ENCODE assay signal across 18 mouse cellular contexts in the genomic region with DNA sequence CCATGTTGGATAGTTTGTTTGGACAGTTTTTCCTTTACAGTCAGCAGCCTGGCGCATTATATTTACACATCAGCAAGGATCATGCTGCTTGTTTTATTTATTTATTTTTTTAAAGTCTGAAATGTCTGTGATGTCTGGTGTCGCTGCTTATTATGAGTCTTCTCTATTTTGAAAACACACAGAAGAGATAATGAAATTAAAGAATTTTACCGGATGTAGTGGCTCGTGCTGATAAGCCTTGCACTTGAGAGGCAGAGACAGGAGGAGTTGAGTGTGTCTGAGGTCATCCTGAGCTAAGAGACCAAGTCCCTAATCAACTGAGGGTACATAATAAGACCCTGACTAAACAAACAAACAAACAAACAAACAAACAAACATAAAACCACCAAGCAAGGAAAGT.
"Had no signal": no experiment of that assay in that cellular context is flagged by ENCODE, and none has a peak within 500 bp of the region (broad histone marks: within the 10 kb centered on the region; RNA-seq: fewer than 3 reads in every experiment).

No protein-coding gene starts in this region.

- H3K4me1 ChIP-seq: liver, embryonic 13.5 days; liver, embryonic 15.5 days; stomach, embryonic 15.5 days had no signal

- H3K36me3 ChIP-seq: liver, embryonic 13.5 days; liver, embryonic 15.5 days; lung, embryonic 15.5 days; midbrain, embryonic 10.5 days; midbrain, embryonic 12.5 days; neural tube, embryonic 12.5 days; stomach, embryonic 15.5 days had no signal

- DNase-seq: liver, embryonic 13.5 days; liver, postnatal 0 days; lung, adult 2 months; lung, postnatal 14 days; lung, postnatal 4 days; midbrain, embryonic 14.5 days; right cerebral cortex, postnatal 14 days; thymus, adult 18-20 months; thymus, postnatal 14 days; thymus, postnatal 36 days had no signal

- H3K4me3 ChIP-seq: liver, embryonic 13.5 days; liver, embryonic 15.5 days; lung, embryonic 15.5 days; megakaryocyte, embryonic 14.5 days; midbrain, embryonic 10.5 days; midbrain, embryonic 12.5 days; neural tube, embryonic 12.5 days; stomach, embryonic 15.5 days had no signal

- H3K9ac ChIP-seq: liver, embryonic 13.5 days; liver, embryonic 15.5 days; liver, postnatal 0 days; lung, embryonic 15.5 days; midbrain, embryonic 12.5 days; neural tube, embryonic 12.5 days; stomach, embryonic 15.5 days had no signal

- H3K9me3 ChIP-seq: liver, embryonic 13.5 days; liver, embryonic 15.5 days; lung, embryonic 15.5 days; megakaryocyte, embryonic 14.5 days; midbrain, embryonic 10.5 days; midbrain, embryonic 12.5 days; neural tube, embryonic 12.5 days; stomach, embryonic 15.5 days had no signal

- H3K27ac ChIP-seq: liver, embryonic 13.5 days; liver, embryonic 15.5 days; lung, embryonic 15.5 days; midbrain, embryonic 12.5 days; neural tube, embryonic 12.5 days; stomach, embryonic 15.5 days had no signal

- ATAC-seq: liver, postnatal 0 days; lung, postnatal 0 days had no signal

- H3K27me3 ChIP-seq: liver, embryonic 13.5 days; liver, embryonic 15.5 days; lung, embryonic 15.5 days; midbrain, embryonic 12.5 days; neural tube, embryonic 12.5 days; stomach, embryonic 15.5 days had no signal
